Mouse (Mus musculus): Measurements from ENCODE around the gene Pak6.

Gene Pak6

GRCm38 (mm10) chr2:118697955-118698354 lies 34.9 kb downstream of the Pak6 start:
- DNase-seq (ENCODE audit: low spot score): no peak

- DNase-seq (ENCODE audit: low spot score): peak; percentile 75
Observed at GRCm38 (mm10) chr2:118700179-118701062, 37.3 kb downstream of the Pak6 start.

GRCm38 (mm10) chr2:118701161-118701560 lies 38.1 kb downstream of the Pak6 start:
- no peak for DNase-seq (ENCODE audit: low spot score)

GRCm38 (mm10) chr2:118701971-118702882 lies 39.1 kb downstream of the Pak6 start:
- no peak for DNase-seq (ENCODE audit: low spot score)

- no peak for DNase-seq (ENCODE audit: low spot score)
Observed at GRCm38 (mm10) chr2:118702883-118703761, 40.0 kb downstream of the Pak6 start.

- DNase-seq (ENCODE audit: low spot score): no peak
Observed at GRCm38 (mm10) chr2:118703913-118704730, 41.0 kb downstream of the Pak6 start, which contains the start of gene Ankrd63. Ankrd63 (minus strand) TSS chr2:118703963.

- DNase-seq (ENCODE audit: low spot score): no peak
Observed at GRCm38 (mm10) chr2:118706436-118706835, 43.3 kb downstream of the Pak6 start.

- DNase-seq (ENCODE audit: low spot score): no peak
Observed at GRCm38 (mm10) chr2:118708472-118708871, 45.4 kb downstream of the Pak6 start.

GRCm38 (mm10) chr2:118709655-118710221 lies 46.6 kb downstream of the Pak6 start:
- DNase-seq (ENCODE audit: low spot score): no peak

GRCm38 (mm10) chr2:118711038-118711494 lies 48.0 kb downstream of the Pak6 start:
- DNase-seq (ENCODE audit: low spot score): no peak

- DNase-seq (ENCODE audit: low spot score): no peak
Observed at GRCm38 (mm10) chr2:118713631-118714030, 50.5 kb downstream of the Pak6 start.

- no peak for DNase-seq (ENCODE audit: low spot score)
Observed at GRCm38 (mm10) chr2:118714230-118714629, 51.1 kb downstream of the Pak6 start.

- no peak for DNase-seq (ENCODE audit: low spot score)
Observed at GRCm38 (mm10) chr2:118716677-118717076, 53.6 kb downstream of the Pak6 start.

- no peak for DNase-seq (ENCODE audit: low spot score)
Observed at GRCm38 (mm10) chr2:118723693-118724486, 60.8 kb downstream of the Pak6 start.

- no peak for DNase-seq (ENCODE audit: low spot score)
Observed at GRCm38 (mm10) chr2:118725511-118725910, 62.4 kb downstream of the Pak6 start.

- no peak for DNase-seq (ENCODE audit: low spot score)
Observed at GRCm38 (mm10) chr2:118726873-118727272, 63.8 kb downstream of the Pak6 start.

GRCm38 (mm10) chr2:118727911-118728310 lies 64.8 kb downstream of the Pak6 start:
- no peak for DNase-seq (ENCODE audit: low spot score)

- DNase-seq (ENCODE audit: low spot score): no peak
Observed at GRCm38 (mm10) chr2:118728337-118728736, 65.2 kb downstream of the Pak6 start, which contains the start of gene Plcb2. Plcb2 (minus strand) TSS chr2:118728438.

GRCm38 (mm10) chr2:118729194-118729593 lies 66.1 kb downstream of the Pak6 start:
- DNase-seq (ENCODE audit: low spot score): no peak
